Mouse (Mus musculus): ENCODE measurements at regions not wholly inside any gene's neighbourhood (a gene's known extent, or its start where the extent isn't known, plus 50 kb on each side); places are given as distances from the start of the nearest gene placed in this dataset.

DNA sequence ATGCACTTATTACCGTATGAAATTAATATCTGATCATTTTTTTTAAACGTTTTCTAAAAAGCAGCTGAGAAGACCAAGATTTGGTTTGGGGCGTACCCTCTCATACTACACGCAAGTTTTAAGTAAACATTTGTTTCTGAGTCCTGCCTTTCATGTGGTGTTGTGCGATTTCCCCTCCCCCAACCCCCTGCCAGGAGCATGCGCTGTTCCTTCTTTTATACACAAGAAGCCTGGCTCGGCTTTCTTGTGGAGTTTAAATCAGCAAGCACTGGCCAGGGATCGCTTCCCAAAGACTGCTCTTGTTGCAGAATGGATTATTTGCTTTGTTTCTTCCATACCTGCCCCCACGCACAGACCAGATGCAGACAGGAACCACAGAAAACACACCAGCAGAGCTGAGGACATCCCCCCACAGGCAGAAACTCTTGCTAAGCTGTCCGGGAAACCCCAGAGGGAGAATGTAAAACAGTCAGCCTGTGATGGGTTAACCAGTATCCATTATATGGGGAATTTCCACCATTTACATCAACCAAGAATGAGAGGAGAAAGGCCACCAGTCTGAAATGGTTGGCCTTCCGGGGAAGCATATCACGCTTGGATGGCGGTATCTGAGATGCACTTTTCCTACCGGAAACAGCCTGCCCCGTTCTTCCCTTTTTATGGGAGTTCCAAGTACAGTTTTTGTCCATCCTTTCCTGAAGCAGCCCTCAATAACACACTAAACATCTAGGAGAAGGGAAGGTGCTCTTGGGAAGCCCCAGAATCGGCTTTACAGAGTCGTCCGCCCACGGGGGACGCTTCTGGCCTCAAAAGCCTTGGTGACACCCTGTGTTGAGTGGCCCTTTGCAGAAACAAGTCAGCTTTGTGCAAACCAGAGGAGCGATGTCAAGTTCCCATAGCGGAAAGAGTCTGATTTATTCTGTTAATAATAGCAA, 91.3 kb downstream of the Tomm20 start:
- DNase-seq = no peak

- DNase-seq = peak; percentile 59
Measured at GRCm38 (mm10) chr8:126852663-126853390, 92.8 kb downstream of the Tomm20 start.

DNA sequence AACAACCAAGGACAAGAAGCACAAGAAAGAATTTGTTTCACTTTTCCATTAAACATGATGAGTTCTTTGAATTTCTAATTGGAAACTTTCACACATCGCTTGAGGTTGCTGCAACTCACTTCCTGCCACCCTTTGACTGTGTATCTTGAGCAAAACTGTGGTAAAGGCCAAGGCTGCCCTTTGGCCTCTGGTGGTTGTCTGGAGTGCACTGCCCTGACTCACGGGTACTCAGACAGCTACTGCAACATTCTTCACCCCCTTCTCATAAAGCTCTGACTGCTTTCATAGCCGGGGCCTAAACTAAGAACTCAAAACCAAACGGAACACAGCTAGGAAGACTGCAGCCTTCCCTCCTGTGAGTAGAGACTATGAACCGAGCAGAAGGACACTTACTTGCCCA, 93.5 kb downstream of the Tomm20 start:
- no peak for DNase-seq

- DNase-seq = no peak
Measured at GRCm38 (mm10) chr8:126851780-126852179, 93.9 kb downstream of the Tomm20 start.

DNA sequence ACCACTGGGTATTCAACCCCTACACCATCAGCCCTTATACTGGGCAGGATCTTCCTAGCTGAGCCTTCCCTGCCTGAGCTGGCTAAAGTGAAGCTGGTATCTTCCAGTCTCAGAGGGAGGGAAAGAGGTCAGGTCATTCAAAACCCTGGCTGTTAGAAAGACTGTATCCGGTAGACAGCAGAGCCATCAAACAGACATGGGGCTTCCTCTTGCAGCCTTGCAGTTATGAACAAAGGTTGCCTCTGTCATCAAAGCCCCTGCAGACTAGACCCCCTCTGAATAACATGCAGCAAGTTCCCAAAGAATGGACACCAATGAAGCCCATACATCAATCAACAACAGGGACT, 95.5 kb downstream of the Tomm20 start:
- no peak for DNase-seq

DNA sequence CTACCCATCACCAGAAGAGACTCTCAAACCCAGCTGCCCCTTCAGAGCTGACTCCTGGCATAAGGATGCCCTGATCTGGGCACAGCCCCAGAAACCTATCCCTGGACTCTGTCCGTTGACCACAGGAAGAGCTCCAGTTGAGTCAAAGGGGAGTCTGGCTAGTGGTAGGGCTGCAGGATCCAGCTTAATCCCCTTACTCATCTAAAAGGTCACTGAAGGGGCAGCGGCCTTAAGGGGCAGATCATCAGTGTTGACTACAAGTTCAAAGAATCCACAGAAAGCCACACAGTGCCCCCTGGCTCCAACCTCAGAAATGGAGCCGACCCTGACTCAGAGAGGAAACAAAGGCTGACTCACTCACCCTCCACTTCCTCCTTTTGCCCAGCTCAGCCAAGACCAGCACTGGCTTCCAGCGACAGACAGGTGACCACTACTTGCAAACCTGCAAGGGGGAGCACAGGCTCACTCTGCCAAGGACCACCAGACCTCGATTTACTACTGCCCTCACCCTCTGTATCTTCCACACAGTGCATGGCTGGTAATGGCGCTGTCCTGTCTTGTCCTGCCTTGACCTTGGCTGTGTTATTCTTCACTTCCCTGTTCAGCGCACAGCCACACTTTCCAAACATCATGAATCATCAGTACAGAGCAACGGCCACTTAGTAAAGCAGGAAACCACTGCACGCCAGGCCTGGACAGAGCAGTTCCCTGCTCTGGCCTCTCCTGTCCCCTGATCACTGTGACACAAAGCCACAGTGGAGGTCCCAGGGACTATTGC, 96.0 kb downstream of the Tomm20 start:
- peak; percentile 72 for DNase-seq

DNA sequence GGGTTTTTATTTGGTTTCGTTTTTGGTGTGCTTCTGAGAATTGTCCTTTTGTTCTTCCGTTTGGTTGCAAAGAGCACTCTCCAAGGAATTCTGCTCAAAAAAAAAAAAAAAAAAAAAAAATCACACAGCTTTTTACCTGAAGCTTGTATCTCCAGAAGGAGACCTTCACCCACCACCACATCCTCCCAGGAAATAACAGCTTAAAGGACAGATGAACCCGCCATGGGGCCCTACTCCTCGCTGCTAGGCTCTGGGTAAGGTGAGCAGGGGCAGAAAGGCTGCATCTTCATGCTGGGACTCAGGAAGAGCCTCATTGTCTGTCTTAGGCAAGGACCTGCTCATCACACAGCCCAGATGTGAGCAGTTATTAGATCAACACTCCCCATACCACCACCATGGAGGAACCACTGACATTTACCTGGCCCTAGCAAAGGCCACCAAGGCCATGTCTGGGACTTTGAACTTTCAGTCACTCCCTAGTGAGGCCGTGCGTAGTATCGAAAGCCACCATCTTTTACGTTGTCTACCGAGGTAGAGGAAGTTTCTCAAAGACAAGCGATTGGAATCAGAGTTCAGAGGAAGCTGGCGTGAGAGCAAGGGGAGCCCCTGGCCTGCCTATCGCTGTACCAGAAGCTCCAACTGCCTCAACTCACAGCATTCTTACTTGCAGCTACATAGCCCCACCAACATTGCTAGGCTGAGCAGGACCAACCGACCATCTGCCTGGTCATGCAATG, 97.1 kb downstream of the Tomm20 start:
- DNase-seq = no peak

DNA sequence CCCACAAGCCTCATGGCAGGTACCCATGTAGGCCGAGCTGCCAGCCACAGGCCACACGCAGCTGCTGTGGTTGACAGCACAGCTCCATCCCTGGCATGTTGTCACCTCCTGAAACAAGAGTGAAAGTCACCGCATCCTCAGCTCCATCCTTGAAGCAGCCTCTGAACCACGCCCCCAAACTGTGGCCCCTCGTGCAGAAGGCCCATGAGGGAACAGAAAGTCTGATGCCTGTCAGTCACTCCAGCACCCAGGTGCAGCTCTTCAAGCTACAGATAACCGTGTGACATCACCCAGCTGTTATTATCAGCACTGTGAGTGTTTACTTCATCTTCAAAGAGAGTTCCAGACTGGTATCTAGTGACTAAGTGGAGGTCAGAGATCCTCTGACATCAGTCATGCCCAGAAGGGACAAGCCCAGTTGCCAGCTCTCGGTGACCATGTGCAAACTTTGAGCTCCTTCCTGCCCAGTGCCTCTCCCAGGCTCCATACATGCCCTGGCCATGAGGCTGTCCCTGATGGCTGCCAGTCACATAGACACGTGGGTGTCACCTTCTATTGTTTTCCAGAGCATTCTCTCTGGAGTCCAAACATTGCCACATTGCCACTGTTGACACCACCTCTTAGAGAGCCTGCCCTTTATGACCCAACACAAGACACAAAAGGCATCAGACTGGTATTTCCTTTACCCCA, 97.8 kb downstream of the Tomm20 start:
- peak; percentile 50 for DNase-seq

DNA sequence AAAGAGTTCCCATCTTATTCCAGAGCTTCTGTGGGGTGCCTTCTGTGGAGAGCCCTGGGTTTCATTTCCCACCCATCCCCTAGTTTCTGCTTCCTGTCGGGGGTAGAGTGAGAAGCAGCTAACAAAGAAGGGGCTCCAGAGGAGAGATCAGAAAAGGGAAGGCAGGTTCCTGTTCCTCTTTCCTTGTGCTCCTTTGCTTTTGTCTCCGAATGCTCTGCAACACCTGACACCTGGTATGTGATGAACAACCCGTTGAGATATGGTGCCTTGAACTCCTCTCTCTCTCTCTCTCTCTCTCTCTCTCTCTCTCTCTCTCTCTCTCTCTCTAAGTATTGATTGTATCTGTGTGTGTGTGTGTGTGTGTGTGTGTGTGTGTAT, 99.5 kb downstream of the Tomm20 start:
- no peak for DNase-seq

DNA sequence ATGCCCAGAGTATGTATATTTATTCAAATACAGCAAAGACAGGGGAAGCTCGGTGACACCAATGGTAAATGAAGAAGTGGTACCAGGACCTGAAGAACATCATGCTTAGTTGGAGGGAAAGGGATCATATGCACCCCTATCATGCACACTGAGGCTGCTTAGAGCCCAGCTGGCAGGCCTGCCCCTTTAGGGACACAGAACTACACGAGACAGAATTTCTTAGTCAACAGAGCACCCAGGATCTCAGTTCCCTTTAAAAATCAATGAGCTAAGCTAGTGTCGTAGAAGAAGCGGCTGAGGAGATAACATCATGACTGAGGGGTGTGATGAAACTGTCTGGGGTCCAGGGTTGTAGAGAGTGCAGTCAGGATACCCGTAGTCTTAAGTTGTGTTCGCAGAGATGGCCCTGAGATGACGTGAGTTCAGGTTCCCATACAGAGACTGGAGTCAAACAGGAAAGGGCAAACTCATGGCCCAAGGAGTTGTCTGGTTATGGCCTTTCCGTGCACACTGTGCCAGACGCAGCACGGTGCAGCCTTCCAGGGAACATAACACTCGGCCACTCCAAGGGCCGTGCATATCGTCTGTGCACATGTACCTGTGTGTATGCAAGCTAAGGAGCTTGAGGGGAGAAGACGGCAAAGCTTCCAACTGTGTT, 100.0 kb downstream of the Tomm20 start:
- no peak for DNase-seq

GRCm38 (mm10) chr8:126844627-126845026, 101.0 kb downstream of the Tomm20 start:
- no peak for DNase-seq

DNA sequence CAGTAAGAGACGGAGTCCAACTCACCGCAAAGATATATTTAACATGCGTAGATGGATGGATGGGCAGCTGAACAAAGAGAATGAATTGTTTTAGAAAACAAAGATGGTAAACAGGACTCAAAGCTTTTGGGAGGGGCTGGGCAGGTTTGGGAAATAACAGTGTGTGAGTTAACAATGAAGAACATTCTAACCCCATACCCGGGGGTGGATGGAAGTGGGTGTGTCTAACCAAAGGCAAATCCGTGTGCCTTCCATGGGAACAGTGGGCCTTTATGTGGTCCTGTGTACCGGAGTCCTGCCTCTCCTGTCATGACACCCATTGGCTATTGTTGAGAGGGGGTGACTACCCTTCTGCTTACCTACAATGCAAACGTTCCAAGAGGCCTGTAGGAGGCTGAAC, 104.5 kb downstream of the Tomm20 start:
- DNase-seq = no peak

DNA sequence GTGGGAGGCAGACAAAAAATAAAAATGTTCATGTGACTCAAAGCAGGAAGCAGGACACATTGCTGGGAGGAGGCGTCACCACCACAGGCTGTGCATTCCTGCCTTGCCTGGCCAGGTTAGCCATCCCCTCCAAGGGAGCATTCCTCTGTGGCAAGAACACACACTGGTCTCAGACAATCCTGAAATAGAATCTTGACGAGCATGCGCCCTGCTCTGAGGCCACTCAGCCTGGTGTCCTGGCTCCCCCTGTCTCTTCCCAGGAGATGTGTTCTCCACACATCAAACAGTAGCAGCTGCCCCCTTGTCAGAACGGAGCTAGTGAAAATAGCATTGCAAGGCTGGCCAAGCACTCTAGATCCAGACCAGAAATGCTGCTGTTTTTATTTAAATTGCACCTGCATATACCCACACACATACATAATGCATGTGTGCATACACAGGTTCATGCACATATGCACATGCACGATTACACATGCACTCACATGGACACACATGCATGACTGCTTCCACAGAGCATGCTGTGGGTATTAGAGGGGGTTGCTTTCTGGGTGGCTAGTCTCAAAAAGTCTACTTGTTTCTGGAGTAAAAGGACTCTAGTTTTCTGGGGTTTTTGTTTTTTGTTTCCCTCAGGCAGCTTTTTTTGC, 105.8 kb downstream of the Tomm20 start:
- peak; percentile 83 for DNase-seq

GRCm38 (mm10) chr8:126839039-126839711, 106.5 kb downstream of the Tomm20 start:
- peak; percentile 65 for DNase-seq

- no peak for DNase-seq
Measured at GRCm38 (mm10) chr8:126838228-126838627, 107.4 kb downstream of the Tomm20 start.

DNA sequence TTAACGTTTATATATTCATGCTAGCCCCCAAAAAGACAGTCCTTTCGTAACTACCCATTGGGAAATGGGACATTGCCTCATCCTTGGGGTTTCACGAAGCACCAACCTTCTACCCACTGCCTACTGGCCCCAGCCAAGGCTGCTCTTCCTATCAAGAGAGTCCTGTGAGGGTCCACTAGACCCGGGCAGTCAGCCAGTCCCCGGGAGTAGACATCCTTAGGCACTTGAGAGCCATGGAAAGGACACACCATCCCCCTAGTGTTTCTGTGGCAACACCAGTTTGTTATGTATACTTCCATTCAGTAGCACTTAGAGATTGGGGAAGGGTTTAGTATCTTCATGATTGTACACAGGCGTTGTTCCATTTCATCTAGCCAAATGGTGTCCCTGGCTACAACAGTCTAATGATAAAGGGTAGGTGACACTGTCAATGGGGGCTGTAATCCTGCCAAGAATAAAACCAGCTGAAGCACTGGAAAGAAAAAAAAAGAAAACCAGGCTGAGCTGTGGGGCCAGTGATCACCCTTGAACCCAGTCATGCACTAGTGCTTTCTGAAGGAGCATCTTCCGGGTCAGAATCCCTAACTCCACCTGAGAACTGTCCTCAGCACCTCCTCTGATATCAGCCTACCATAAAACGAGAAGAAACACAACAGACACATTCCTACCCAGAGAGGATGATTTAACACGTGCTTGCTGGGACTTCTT, 108.2 kb downstream of the Tomm20 start:
- DNase-seq = no peak

- no peak for DNase-seq
Measured at GRCm38 (mm10) chr8:126835554-126835953, 110.1 kb downstream of the Tomm20 start.

DNA sequence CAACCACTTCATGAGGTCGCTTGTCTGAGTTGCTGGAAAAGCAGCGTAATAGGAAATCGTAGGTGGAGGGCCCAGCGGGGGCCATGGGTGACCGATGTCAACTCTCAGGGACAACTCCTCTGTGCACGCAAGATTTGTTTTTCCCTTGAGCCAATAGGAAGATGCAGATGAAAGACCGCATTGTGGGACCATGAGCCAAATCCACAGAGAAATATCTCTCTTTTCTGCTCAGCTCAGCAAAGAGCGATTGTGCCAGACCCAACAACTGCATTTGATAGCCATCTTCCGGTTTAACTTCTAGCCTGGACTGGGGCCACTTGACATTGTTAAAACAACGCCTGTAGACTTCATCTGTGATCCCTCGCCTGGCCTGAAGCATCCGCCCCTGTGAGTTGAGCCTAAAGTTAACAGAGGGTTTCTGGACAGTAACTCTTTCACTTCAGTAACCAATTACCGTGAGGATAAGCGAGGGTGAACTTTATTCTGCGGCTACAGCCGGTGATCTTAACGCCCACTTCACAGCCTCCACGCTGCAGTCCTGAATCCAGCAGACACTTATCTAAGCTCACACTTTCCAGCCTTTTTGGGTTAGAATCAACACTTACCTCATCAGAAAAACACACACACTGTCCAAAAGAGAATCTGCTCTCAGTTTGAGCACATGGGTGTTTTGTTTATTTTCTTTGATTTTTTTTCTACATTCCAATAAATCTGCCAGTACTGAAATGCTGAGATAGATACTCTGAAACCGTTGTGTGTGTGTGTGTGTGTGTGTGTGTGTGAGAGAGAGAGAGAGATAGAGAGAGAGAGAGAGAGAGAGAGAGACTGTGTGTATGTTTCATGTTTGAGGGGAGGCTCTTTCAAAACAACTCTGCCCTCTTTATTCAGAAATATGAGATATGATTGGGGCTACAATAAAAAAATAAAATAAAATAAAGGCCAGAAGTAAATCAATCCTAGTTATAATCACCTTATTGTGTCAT, 111.9 kb downstream of the Tomm20 start:
- DNase-seq = peak; percentile 55
